Mouse (Mus musculus) lung, embryonic 14.5 days (tissue): ENCODE measurements around the gene Zbtb20. TPM values are rescaled to one million over a fixed set of nuclear protein-coding genes. Genes with fewer than 3 reads are reported as not detected.

Experiments used
- ATAC-seq: fragments of 200-750 bp; cut with Nextera tagmentation; 2 replicates; pipeline ENCODE4 v1.8.0; 2017; ENCODE audit warnings: mild to moderate bottlenecking, moderate TSS enrichment, moderate library complexity; ENCODE audit not compliant: insufficient read depth
- DNase-seq: peaks from one replicate; pipeline ENCODE4 v3.0.0-alpha.2; 2015
- H3K27ac ChIP-seq: fragments of 300-500 bp; sonication (generic); 2 replicates; pipeline ENCODE4 v1.5.1; 2014; ENCODE audit warnings: low read depth, mild to moderate bottlenecking, moderate library complexity
- H3K27me3 ChIP-seq: fragments of 300-500 bp; sonication (generic); 2 replicates; pipeline ENCODE4 v1.6.1; 2014; ENCODE audit warnings: low read length, control low read depth; ENCODE audit not compliant: insufficient read depth
- H3K36me3 ChIP-seq: fragments of 300-500 bp; sonication (generic); 2 replicates; pipeline ENCODE4 v1.6.1; 2014; ENCODE audit warnings: control low read depth; ENCODE audit not compliant: insufficient read depth
- H3K4me1 ChIP-seq: fragments of 300-500 bp; sonication (generic); 2 replicates; pipeline ENCODE4 v1.6.1; 2014; ENCODE audit warnings: antibody characterized with exemption, control low read depth; ENCODE audit not compliant: insufficient read depth
- H3K4me2 ChIP-seq: fragments of 300-500 bp; sonication (generic); 2 replicates; pipeline ENCODE4 v1.6.1; 2014; ENCODE audit warnings: mild to moderate bottlenecking
- H3K4me3 ChIP-seq: fragments of 300-500 bp; sonication (generic); 2 replicates; pipeline ENCODE4 v1.5.1; 2014; ENCODE audit warnings: low read depth, low read length
- H3K9ac ChIP-seq: fragments of 300-500 bp; sonication (generic); 2 replicates; pipeline ENCODE4 v1.6.1; 2014
- H3K9me3 ChIP-seq: fragments of 300-500 bp; sonication (generic); 2 replicates; pipeline ENCODE4 v1.6.1; 2016; ENCODE audit warnings: low read depth, low read length, control low read depth
- CTCF ChIP-seq: IDR thresholded peaks from 2 replicates; pipeline ENCODE4 v1.5.1; 2016; ENCODE audit warnings: antibody characterized with exemption, low read depth
- WGBS: fragments of 180-500 bp; shearing (Covaris S2); extraction: QIAGEN DNeasy Blood & Tissue Kit; methylation state at CpG from one replicate; pipeline ENCODE4 v1.1.7; 2014; 5-methylcytosine and 5-hydroxymethylcytosine counted together
- polyA plus RNA-seq: library from polyadenylated mRNA; unstranded; fragments of >200 nt; fragmentation: Nextera tagmentation; extraction: Ambion mirVana; gene quantifications from 2 replicates; pipeline ENCODE4 v1.2.1, GENCODE M21; 2014

Zbtb20 gene
- polyA plus RNA-seq, 1 experiment from 2014 or later = 17.6 TPM

- ATAC-seq (no peak), DNase-seq (no peak)
- no peaks in the 10 kb centered on the region for H3K4me1 ChIP-seq
- WGBS = 66% methylated on average over 7 of the region's 7 CpGs
- no peak overlapping the region for H3K4me2 ChIP-seq
- no peaks in the 10 kb centered on the region for H3K9me3 ChIP-seq
- H3K9ac ChIP-seq = no peak overlapping the region
- H3K4me3 ChIP-seq = no peak overlapping the region
- TF ChIP-seq CTCF = no peak
- H3K27ac ChIP-seq = no peak overlapping the region
- no peaks in the 10 kb centered on the region for H3K27me3 ChIP-seq
- no peaks in the 10 kb centered on the region for H3K36me3 ChIP-seq
These were observed 721.8 kb downstream of the Zbtb20 start for GRCm38 (mm10) chr16:43597375-43598060.

DNA sequence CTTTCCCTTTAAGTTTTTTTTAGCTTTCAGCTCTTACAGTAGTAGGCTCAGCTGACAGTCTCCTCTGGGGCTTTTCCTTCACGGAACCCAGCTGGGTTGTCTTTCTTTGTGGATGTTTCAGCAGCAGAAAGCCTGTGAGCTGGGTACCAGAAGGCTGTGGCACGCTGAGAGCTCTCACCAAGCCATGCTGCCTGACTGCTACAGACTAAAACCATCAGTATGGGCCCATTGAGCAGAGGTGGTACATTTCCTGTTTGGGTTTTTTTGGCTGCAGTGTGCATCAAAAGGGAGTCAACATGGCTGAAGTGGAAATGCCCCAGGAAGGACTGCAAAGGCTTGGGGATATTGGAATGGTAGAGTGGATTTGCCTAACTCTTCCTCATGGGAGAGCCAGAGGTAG is 724.0 kb downstream of the Zbtb20 start:
- Histone ChIP-seq H3K9ac (no peak overlapping the region), H3K4me3 (no peak overlapping the region), H3K27me3 (no peaks in the 10 kb centered on the region), H3K4me2 (no peak overlapping the region), H3K9me3 (no peaks in the 10 kb centered on the region), H3K27ac (no peak overlapping the region), H3K4me1 (no peaks in the 10 kb centered on the region), H3K36me3 (no peaks in the 10 kb centered on the region)
- ATAC-seq = no peak
- TF ChIP-seq CTCF = no peak
- WGBS = 75% methylated on average over 2 of the region's 2 CpGs
- DNase-seq = no peak

GRCm38 (mm10) chr16:43602573-43602972 is 726.9 kb downstream of the Zbtb20 start:
- no peak for TF ChIP-seq CTCF
- no peaks in the 10 kb centered on the region for H3K36me3 ChIP-seq
- DNase-seq (no peak), ATAC-seq (no peak)
- H3K9ac ChIP-seq = no peak overlapping the region
- no peak overlapping the region for H3K4me2 ChIP-seq
- H3K27me3 ChIP-seq = no peaks in the 10 kb centered on the region
- H3K27ac ChIP-seq = no peak overlapping the region
- 73% methylated on average over 4 of the region's 4 CpGs for WGBS
- H3K4me1 ChIP-seq = no peaks in the 10 kb centered on the region
- H3K9me3 ChIP-seq = no peaks in the 10 kb centered on the region
- H3K4me3 ChIP-seq = no peak overlapping the region

DNA sequence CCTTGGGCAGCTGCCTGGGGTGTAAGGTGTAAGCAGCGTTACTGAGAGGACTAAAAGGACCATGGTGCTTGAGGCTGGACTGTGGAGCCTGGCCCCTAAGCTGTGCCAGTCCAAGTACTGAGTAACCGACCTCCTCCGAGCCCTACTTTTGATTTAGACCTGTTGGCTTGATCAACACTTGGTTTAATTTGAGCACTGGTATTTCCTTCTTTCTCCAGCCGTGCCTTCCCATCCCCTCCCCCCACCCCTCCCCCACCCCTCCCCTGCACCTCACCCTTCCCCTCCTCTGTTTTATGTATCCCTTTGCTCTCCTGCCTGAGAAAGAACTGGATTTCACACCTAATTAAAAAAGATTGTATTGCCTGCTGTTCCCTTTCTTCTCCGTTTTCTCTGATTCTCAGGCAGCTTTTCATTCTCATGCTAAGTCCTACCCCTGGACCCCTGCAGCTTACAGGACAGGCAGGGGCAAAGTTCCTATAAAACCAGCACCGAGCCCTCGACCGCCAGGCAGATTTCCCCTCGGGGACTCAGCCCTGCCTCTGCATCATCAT is 728.0 kb downstream of the Zbtb20 start:
- Histone ChIP-seq H3K4me2 (no peak overlapping the region), H3K4me1 (no peaks in the 10 kb centered on the region), H3K4me3 (no peak overlapping the region), H3K9me3 (no peaks in the 10 kb centered on the region), H3K9ac (no peak overlapping the region), H3K36me3 (no peaks in the 10 kb centered on the region), H3K27ac (no peak overlapping the region), H3K27me3 (no peaks in the 10 kb centered on the region)
- no peak for DNase-seq
- 18% methylated on average over 9 of the region's 9 CpGs for WGBS
- no peak for TF ChIP-seq CTCF
- ATAC-seq = no peak

DNA sequence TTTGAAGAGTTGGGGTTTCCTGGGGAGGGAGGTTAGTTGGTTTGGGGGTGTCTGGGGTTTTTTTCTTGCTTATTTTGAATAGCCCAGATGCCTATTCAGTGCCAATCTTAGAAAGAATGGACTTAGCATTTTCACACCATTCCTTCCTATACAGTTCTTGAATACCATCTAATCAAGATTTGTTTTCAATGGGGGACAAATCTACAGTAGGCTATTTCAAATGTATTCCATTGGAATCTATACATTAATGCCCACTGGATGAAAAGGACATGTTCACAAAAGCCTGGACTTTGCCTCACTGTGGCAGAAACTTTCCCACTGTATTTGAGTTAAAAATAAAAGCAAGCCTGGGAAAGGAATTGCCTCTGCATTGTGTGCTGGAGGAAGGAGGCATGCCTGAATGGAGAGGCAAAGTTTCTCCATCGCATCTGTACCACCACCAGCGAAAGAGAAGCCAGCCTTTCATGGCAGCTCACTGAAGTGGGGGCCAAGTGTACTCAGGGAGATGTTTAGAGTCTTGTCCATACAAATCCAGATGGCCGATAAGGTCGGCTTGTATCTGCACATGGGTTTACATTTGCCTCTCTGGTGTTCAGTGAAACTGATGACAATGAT is 728.8 kb downstream of the Zbtb20 start:
- Histone ChIP-seq H3K4me1 (no peaks in the 10 kb centered on the region), H3K4me2 (no peak overlapping the region), H3K9me3 (no peaks in the 10 kb centered on the region), H3K4me3 (no peak overlapping the region), H3K9ac (no peak overlapping the region), H3K36me3 (no peaks in the 10 kb centered on the region), H3K27me3 (no peaks in the 10 kb centered on the region), H3K27ac (no peak overlapping the region)
- no peak for ATAC-seq
- WGBS = 33% methylated on average over 4 of the region's 4 CpGs
- no peak for TF ChIP-seq CTCF
- no peak for DNase-seq

DNA sequence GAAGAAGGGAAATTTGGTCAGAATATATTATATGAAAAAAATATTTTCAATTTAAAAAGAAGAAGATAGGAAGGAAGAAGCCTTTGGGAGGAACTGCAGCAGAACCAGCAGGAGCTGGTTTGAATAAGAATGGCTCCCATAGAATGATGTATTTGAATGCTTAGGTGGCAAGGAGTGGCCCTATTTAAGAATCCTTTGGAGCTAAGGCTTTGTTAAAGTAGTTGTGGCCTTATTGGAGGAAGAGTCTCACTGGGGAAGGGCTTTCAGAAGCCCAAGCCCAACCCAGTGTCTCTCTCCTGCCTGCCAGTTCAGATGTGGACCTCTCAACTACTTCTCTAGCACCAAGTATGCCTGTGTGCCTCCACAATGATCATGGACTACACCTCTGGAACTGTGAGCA is 731.4 kb downstream of the Zbtb20 start:
- no peaks in the 10 kb centered on the region for H3K4me1 ChIP-seq
- no peaks in the 10 kb centered on the region for H3K27me3 ChIP-seq
- H3K27ac ChIP-seq = no peak overlapping the region
- peaks cover 4% of the 10 kb centered on the region; the same call in 1 of the 2 replicates for H3K36me3 ChIP-seq
- H3K9me3 ChIP-seq = no peaks in the 10 kb centered on the region
- H3K9ac ChIP-seq = no peak overlapping the region
- TF ChIP-seq CTCF = no peak
- DNase-seq = no peak
- ATAC-seq = no peak
- no peak overlapping the region for H3K4me3 ChIP-seq
- H3K4me2 ChIP-seq = no peak overlapping the region

DNA sequence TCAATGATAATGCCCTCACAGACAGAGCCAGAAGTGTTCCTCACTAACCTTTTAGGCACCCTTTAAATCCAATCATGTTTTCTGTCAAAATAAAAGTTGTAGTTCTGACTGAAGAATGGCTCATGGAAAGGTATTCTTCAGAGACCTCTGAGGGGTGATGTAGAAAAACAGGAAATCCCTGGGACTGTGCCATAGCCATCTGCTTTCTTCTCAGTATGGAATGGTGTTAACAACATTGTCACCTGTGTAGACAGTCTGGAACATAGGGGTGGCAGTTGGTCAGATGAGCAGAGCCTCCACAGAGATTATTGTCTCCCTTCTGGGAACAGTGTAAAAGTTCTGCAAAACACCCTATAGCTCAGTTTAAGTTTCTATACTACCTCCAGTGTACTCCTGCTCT is 732.4 kb downstream of the Zbtb20 start:
- no peak for ATAC-seq

More for the DNA sequence above, 732.4 kb downstream of the Zbtb20 start:
- no peak overlapping the region for H3K9ac ChIP-seq
- no peak for TF ChIP-seq CTCF
- DNase-seq = no peak
- no peak overlapping the region for H3K4me2 ChIP-seq
- H3K27ac ChIP-seq = no peak overlapping the region
- no peak overlapping the region for H3K4me3 ChIP-seq
- peaks cover 4% of the 10 kb centered on the region; the same call in 1 of the 2 replicates for H3K36me3 ChIP-seq
- no peaks in the 10 kb centered on the region for H3K9me3 ChIP-seq
- no peaks in the 10 kb centered on the region for H3K27me3 ChIP-seq
- H3K4me1 ChIP-seq = no peaks in the 10 kb centered on the region
